Mouse (Mus musculus) limb, embryonic 12.5 days (tissue): ENCODE results near the gene Btbd35f26. TPM values are rescaled to one million over a fixed set of nuclear protein-coding genes. Genes with fewer than 3 reads are reported as not detected.
"Not testable (repeated sequence)": the region's sequence is repeated elsewhere in the genome, so short reads cannot be mapped to it uniquely, and the experiment has no call there.

ENCODE experiments used
- ATAC-seq: fragments of 200-750 bp; cut with Nextera tagmentation; 2 replicates; pipeline ENCODE4 v1.8.0; 2017; ENCODE audit warnings: low read depth, moderate TSS enrichment; ENCODE audit not compliant: insufficient number of reproducible peaks, insufficient read depth, low FRiP score, low TSS enrichment
- H3K27ac ChIP-seq: fragments of 300-500 bp; sonication (generic); 2 replicates; pipeline ENCODE4 v1.5.1; 2016; ENCODE audit warnings: mild to moderate bottlenecking, moderate library complexity
- H3K27me3 ChIP-seq: fragments of 300-500 bp; sonication (generic); 2 replicates; pipeline ENCODE4 v1.6.1; 2016; ENCODE audit warnings: mild to moderate bottlenecking, moderate library complexity
- H3K36me3 ChIP-seq: fragments of 300-500 bp; sonication (generic); 2 replicates; pipeline ENCODE4 v1.6.1; 2016; ENCODE audit warnings: mild to moderate bottlenecking, moderate library complexity
- H3K4me1 ChIP-seq: fragments of 300-500 bp; sonication (generic); replicated peaks from 2 replicates; pipeline ENCODE4 v1.6.1; 2016
- H3K4me2 ChIP-seq: fragments of 300-500 bp; sonication (generic); 2 replicates; pipeline ENCODE4 v1.6.1; 2016; ENCODE audit warnings: mild to moderate bottlenecking, moderate library complexity
- H3K4me3 ChIP-seq: fragments of 300-500 bp; sonication (generic); replicated peaks from 2 replicates; pipeline ENCODE4 v1.5.1; 2016; ENCODE audit warnings: mild to moderate bottlenecking
- H3K9ac ChIP-seq: fragments of 300-500 bp; sonication (generic); replicated peaks from 2 replicates; pipeline ENCODE4 v1.6.1; 2016; ENCODE audit warnings: mild to moderate bottlenecking, moderate library complexity
- H3K9me3 ChIP-seq: fragments of 300-500 bp; sonication (generic); 2 replicates; pipeline ENCODE4 v1.6.1; 2016; ENCODE audit warnings: mild to moderate bottlenecking, moderate library complexity
- WGBS: fragments of 180-500 bp; shearing (Covaris S2); methylation state at CpG from one replicate; pipeline ENCODE4 v1.1.7; 2016; 5-methylcytosine and 5-hydroxymethylcytosine counted together
- polyA plus RNA-seq: library from polyadenylated mRNA; unstranded; fragments of >200 nt; fragmentation: Nextera tagmentation; extraction: Ambion mirVana; gene quantifications from 2 replicates; pipeline ENCODE4 v1.2.1, GENCODE M21; 2016

Gene Btbd35f26
- polyA plus RNA-seq: not detected in 2 replicates

DNA sequence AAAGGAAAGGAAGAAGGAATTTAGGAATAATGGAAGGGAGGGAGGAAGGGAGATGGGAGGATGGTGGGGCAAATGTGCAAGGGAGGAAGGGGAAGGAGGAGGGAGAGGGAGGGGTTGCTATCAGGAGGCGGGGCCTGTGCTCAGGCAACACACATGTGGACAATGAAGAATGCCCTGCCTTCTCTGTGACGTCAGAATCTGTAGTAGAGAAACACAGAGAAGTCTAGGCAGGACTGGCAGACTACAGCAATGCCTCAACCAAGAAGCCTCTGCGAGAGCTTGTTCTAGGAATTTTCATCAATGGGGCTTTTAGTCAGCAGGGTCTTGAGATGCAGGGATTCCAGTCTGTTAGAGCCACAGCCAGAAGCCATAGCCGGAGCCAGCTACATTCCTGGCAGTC lies at the start of gene Btbd35f26:
Gene Btbd35f26 (plus strand): TSS at position 301 of the 400 bp plus-strand sequence.
- not testable (repeated sequence) for H3K9me3 ChIP-seq, H3K9ac ChIP-seq, H3K36me3 ChIP-seq, H3K4me1 ChIP-seq, H3K27me3 ChIP-seq, ATAC-seq, H3K4me2 ChIP-seq, H3K4me3 ChIP-seq, H3K27ac ChIP-seq
- no CpG with 5 or more reads among the region's 4 CpGs for WGBS

DNA sequence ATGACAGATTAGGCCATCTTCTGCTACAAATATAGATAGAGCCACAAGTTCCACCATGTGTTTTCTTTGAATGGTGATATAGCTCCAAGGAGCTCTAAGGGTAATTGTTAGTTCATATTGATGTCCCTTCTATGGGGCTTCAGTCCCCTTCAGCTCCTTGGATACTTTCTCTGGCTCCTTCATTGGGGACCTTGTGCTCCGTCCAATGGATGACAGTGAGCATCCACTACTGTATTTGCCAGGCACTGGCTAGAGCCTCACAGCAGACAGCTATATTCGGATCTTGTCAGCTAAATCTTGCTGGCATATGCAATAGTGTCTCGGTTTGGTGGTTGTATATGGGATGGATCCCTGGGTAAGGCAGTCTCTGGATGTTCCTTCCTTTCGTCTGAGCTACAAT lies 5.7 kb downstream of the Btbd35f26 start:
- H3K9me3 ChIP-seq, H3K27me3 ChIP-seq, H3K36me3 ChIP-seq, H3K9ac ChIP-seq, H3K4me3 ChIP-seq, H3K27ac ChIP-seq, ATAC-seq, H3K4me2 ChIP-seq, H3K4me1 ChIP-seq: not testable (repeated sequence)
- 73% methylated on average over 2 of the region's 4 CpGs for WGBS

DNA sequence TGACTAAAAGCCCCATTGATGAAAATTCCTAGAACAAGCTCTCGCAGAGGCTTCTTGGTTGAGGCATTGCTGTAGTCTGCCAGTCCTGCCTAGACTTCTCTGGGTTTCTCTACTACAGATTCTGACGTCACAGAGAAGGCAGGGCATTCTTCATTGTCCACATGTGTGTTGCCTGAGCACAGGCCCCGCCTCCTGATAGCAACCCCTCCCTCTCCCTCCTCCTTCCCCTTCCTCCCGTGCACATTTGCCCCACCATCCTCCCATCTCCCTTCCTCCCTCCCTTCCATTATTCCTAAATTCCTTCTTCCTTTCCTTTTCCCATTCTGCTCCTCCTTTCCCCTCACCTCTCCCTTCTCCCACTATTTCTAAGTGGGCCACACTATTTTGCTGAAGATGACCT lies 47.6 kb downstream of the Btbd35f26 start, which contains the start of gene Btbd35f19:
Gene Btbd35f19 (minus strand): TSS at position 101 of the 400 bp plus-strand sequence.
- not testable (repeated sequence) for H3K4me1 ChIP-seq, H3K27me3 ChIP-seq, H3K9me3 ChIP-seq, H3K4me3 ChIP-seq, H3K27ac ChIP-seq, H3K9ac ChIP-seq, H3K4me2 ChIP-seq, H3K36me3 ChIP-seq, ATAC-seq
- WGBS: no CpG with 5 or more reads among the region's 4 CpGs

Other genes with a start within 250 kb of the Btbd35f26 start
- gene Btbd35f29, start 218.8 kb upstream of the Btbd35f26 start, polyA plus RNA-seq: not detected in 2 replicates
- not detected in 2 replicates for gene Spin2f, start 82.6 kb upstream of the Btbd35f26 start, polyA plus RNA-seq
- gene Btbd35f19, start 47.5 kb downstream of the Btbd35f26 start, polyA plus RNA-seq: not detected in 2 replicates
- not detected in 2 replicates for gene Gm21883, start 237.8 kb downstream of the Btbd35f26 start, polyA plus RNA-seq